Mouse (Mus musculus) intestine, embryonic 16.5 days (tissue): ENCODE results near the gene Pik3r6. TPM values are rescaled to one million over a fixed set of nuclear protein-coding genes. Genes with fewer than 3 reads are reported as not detected.

Source experiments
- ATAC-seq: fragments of 200-750 bp; cut with Nextera tagmentation; 2 replicates; pipeline ENCODE4 v1.8.0; 2017; ENCODE audit warnings: moderate TSS enrichment, moderate library complexity
- H3K27ac ChIP-seq: fragments of 300-500 bp; sonication (generic); 2 replicates; pipeline ENCODE4 v1.5.1; 2014; ENCODE audit warnings: mild to moderate bottlenecking, low read length
- H3K27me3 ChIP-seq: fragments of 300-500 bp; sonication (generic); replicated peaks from 2 replicates; pipeline ENCODE4 v1.6.1; 2014; ENCODE audit warnings: low read length, control low read depth, mixed read lengths; ENCODE audit not compliant: control insufficient read depth, insufficient read depth
- H3K36me3 ChIP-seq: fragments of 300-500 bp; sonication (generic); 2 replicates; pipeline ENCODE4 v1.6.1; 2014; ENCODE audit warnings: low read length, control low read depth; ENCODE audit not compliant: control insufficient read depth, insufficient read depth
- H3K4me1 ChIP-seq: fragments of 300-500 bp; sonication (generic); 2 replicates; pipeline ENCODE4 v1.6.1; 2014; ENCODE audit warnings: low read length, control low read depth, mixed read lengths; ENCODE audit not compliant: control insufficient read depth, insufficient read depth
- H3K4me2 ChIP-seq: fragments of 300-500 bp; sonication (generic); 2 replicates; pipeline ENCODE4 v1.6.1; 2014; ENCODE audit warnings: low read depth, low read length, control low read depth
- H3K4me3 ChIP-seq: fragments of 300-500 bp; sonication (generic); 2 replicates; pipeline ENCODE4 v1.5.1; 2014; ENCODE audit warnings: mild to moderate bottlenecking, low read length
- H3K9ac ChIP-seq: fragments of 300-500 bp; sonication (generic); 2 replicates; pipeline ENCODE4 v1.6.1; 2014; ENCODE audit warnings: low read depth, low read length
- H3K9me3 ChIP-seq: fragments of 300-500 bp; sonication (generic); 2 replicates; pipeline ENCODE4 v1.6.1; 2016; ENCODE audit warnings: low read length, control low read depth; ENCODE audit not compliant: control insufficient read depth
- WGBS: fragments of 180-500 bp; shearing (Covaris S2); extraction: QIAGEN DNeasy Blood & Tissue Kit; methylation state at CpG from one replicate; pipeline ENCODE4 v1.1.7; 2014; 5-methylcytosine and 5-hydroxymethylcytosine counted together
- polyA plus RNA-seq: library from polyadenylated mRNA; unstranded; fragments of >200 nt; fragmentation: Nextera tagmentation; extraction: Ambion mirVana; gene quantifications from 2 replicates; pipeline ENCODE4 v1.2.1, GENCODE M21; 2015

Gene Pik3r6
- polyA plus RNA-seq, 1 experiment from 2014 or later, result 2.5 TPM

- H3K4me3 ChIP-seq, result no peak overlapping the region
- no peak overlapping the region for H3K9ac ChIP-seq
- peaks cover 27% of the 10 kb centered on the region for H3K4me1 ChIP-seq
- H3K9me3 ChIP-seq, result no peaks in the 10 kb centered on the region
- H3K27me3 ChIP-seq, result no peaks in the 10 kb centered on the region
- WGBS, result 87% methylated on average over 2 of the region's 2 CpGs
- no peak overlapping the region for H3K27ac ChIP-seq
- ATAC-seq, result no peak
- H3K4me2 ChIP-seq, result no peak overlapping the region
- H3K36me3 ChIP-seq, result no peaks in the 10 kb centered on the region
Observed at GRCm38 (mm10) chr11:68597912-68598311, 95.1 kb downstream of the Pik3r6 start.

- Histone ChIP-seq H3K4me1 (peaks cover 28% of the 10 kb centered on the region), H3K4me3 (no peak overlapping the region), H3K27ac (peak overlapping the region; percentile 75), H3K27me3 (no peaks in the 10 kb centered on the region), H3K9me3 (no peaks in the 10 kb centered on the region), H3K9ac (no peak overlapping the region), H3K4me2 (no peak overlapping the region), H3K36me3 (no peaks in the 10 kb centered on the region)
- WGBS, result 19% methylated on average over 6 of the region's 6 CpGs
- peak; percentile 61 for ATAC-seq
Observed at GRCm38 (mm10) chr11:68600551-68601021, 97.8 kb downstream of the Pik3r6 start.

DNA sequence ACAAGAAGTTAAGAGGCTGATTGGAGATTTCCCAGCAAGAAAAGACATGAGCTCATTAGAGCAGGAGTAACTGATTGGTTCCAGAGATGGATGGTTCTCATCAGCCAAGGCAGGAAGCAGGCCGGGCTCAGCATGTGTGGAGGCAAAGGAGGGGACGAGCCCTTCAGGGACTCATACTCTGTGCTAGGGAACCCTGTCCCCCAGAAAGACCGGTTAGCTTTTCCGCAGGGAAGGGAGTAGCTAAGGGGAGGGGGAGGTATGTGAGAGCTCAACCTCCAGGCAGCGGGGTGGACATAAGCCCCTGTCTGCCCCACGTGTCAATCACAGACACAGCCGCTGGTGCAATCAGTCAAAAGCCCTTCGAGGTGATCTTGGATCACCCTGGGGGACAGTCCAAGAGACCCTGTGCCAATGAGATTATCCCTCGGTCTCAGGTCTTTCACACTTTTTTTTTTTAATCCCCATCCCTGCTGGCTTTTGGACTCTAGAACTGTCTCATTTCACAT, 98.7 kb downstream of the Pik3r6 start:
- Histone ChIP-seq H3K9ac (no peak overlapping the region; the same call in 1 of the 2 replicates), H3K27me3 (no peaks in the 10 kb centered on the region), H3K4me3 (no peak overlapping the region), H3K27ac (peak overlapping the region; percentile 75), H3K9me3 (no peaks in the 10 kb centered on the region), H3K4me2 (no peak overlapping the region), H3K36me3 (no peaks in the 10 kb centered on the region), H3K4me1 (peaks cover 28% of the 10 kb centered on the region)
- WGBS, result 19% methylated on average over 9 of the region's 9 CpGs
- peak; percentile 18; the same call in 1 of the 2 replicates for ATAC-seq

Other genes starting within 250 kb of the Pik3r6 start
- 5.6 and 6.2 TPM in 2 replicates for gene Ntn1, start 102.2 kb upstream of the Pik3r6 start, polyA plus RNA-seq
- 0.54 and 0.65 TPM in 2 replicates for gene Pik3r5, start 70.9 kb upstream of the Pik3r6 start, polyA plus RNA-seq
- 4.5 and 6.8 TPM in 2 replicates for gene Mfsd6l, start 53.2 kb downstream of the Pik3r6 start, polyA plus RNA-seq
- 0.38 TPM in 1 of 2 replicates, not detected in the other for gene Ccdc42, start 84.0 kb downstream of the Pik3r6 start, polyA plus RNA-seq
- 49.5 and 50.1 TPM in 2 replicates for gene Myh10, start 188.5 kb downstream of the Pik3r6 start, polyA plus RNA-seq